Mouse (Mus musculus): ENCODE measurements around the gene Nphp4.
"Not testable (repeated sequence)": the region's sequence is repeated elsewhere in the genome, so short reads cannot be mapped to it uniquely, and the experiment has no call there.

Nphp4 gene

GRCm38 (mm10) chr4:152478224-152478567 lies 1.7 kb downstream of the Nphp4 start:
- no peak for DNase-seq (ENCODE audit: low spot score)

- no peak for DNase-seq (ENCODE audit: low spot score)
These were observed 3.9 kb downstream of the Nphp4 start for GRCm38 (mm10) chr4:152480426-152480825.

- no peak for DNase-seq (ENCODE audit: low spot score)
These were observed 11.5 kb downstream of the Nphp4 start for GRCm38 (mm10) chr4:152488046-152488445.

- DNase-seq (ENCODE audit: low spot score): no peak
These were observed 13.8 kb downstream of the Nphp4 start for GRCm38 (mm10) chr4:152490311-152490710.

- DNase-seq (ENCODE audit: low spot score): peak; percentile 71
These were observed 14.9 kb downstream of the Nphp4 start for GRCm38 (mm10) chr4:152491250-152491899.

- DNase-seq (ENCODE audit: low spot score): no peak
These were observed 17.9 kb downstream of the Nphp4 start for GRCm38 (mm10) chr4:152494360-152494879.

- no peak for DNase-seq (ENCODE audit: low spot score)
These were observed 35.9 kb downstream of the Nphp4 start for GRCm38 (mm10) chr4:152512221-152512925.

- DNase-seq (ENCODE audit: low spot score): no peak
These were observed 38.4 kb downstream of the Nphp4 start for GRCm38 (mm10) chr4:152514884-152515283.

- DNase-seq (ENCODE audit: low spot score): no peak
These were observed 42.6 kb downstream of the Nphp4 start for GRCm38 (mm10) chr4:152519106-152519505.

- DNase-seq (ENCODE audit: low spot score): peak; percentile 42
These were observed 43.6 kb downstream of the Nphp4 start for GRCm38 (mm10) chr4:152520083-152520482.

GRCm38 (mm10) chr4:152532872-152533271 lies 56.4 kb downstream of the Nphp4 start:
- no peak for DNase-seq (ENCODE audit: low spot score)

- no peak for DNase-seq (ENCODE audit: low spot score)
These were observed 63.2 kb downstream of the Nphp4 start for GRCm38 (mm10) chr4:152539756-152540155.

- DNase-seq (ENCODE audit: low spot score): no peak
These were observed 64.7 kb downstream of the Nphp4 start for GRCm38 (mm10) chr4:152541172-152541571.

GRCm38 (mm10) chr4:152542447-152542846 lies 65.9 kb downstream of the Nphp4 start:
- no peak for DNase-seq (ENCODE audit: low spot score)

- DNase-seq (ENCODE audit: low spot score): no peak
These were observed 70.0 kb downstream of the Nphp4 start for GRCm38 (mm10) chr4:152546481-152546880.

GRCm38 (mm10) chr4:152547886-152548663 lies 71.6 kb downstream of the Nphp4 start:
- no peak for DNase-seq (ENCODE audit: low spot score)

GRCm38 (mm10) chr4:152549507-152550202 lies 73.1 kb downstream of the Nphp4 start:
- no peak for DNase-seq (ENCODE audit: low spot score)

- DNase-seq (ENCODE audit: low spot score): no peak
These were observed 73.7 kb downstream of the Nphp4 start for GRCm38 (mm10) chr4:152550203-152550549.

GRCm38 (mm10) chr4:152553582-152554285 lies 77.2 kb downstream of the Nphp4 start:
- no peak for DNase-seq (ENCODE audit: low spot score)

GRCm38 (mm10) chr4:152554421-152554820 lies 77.9 kb downstream of the Nphp4 start:
- no peak for DNase-seq (ENCODE audit: low spot score)

- DNase-seq (ENCODE audit: low spot score): not testable (repeated sequence)
These were observed 79.3 kb downstream of the Nphp4 start for GRCm38 (mm10) chr4:152555806-152556205.

- DNase-seq (ENCODE audit: low spot score): no peak
These were observed 81.7 kb downstream of the Nphp4 start for GRCm38 (mm10) chr4:152558246-152558645.

All from urinary bladder, postnatal 25 days (tissue).